In the genomic region with DNA sequence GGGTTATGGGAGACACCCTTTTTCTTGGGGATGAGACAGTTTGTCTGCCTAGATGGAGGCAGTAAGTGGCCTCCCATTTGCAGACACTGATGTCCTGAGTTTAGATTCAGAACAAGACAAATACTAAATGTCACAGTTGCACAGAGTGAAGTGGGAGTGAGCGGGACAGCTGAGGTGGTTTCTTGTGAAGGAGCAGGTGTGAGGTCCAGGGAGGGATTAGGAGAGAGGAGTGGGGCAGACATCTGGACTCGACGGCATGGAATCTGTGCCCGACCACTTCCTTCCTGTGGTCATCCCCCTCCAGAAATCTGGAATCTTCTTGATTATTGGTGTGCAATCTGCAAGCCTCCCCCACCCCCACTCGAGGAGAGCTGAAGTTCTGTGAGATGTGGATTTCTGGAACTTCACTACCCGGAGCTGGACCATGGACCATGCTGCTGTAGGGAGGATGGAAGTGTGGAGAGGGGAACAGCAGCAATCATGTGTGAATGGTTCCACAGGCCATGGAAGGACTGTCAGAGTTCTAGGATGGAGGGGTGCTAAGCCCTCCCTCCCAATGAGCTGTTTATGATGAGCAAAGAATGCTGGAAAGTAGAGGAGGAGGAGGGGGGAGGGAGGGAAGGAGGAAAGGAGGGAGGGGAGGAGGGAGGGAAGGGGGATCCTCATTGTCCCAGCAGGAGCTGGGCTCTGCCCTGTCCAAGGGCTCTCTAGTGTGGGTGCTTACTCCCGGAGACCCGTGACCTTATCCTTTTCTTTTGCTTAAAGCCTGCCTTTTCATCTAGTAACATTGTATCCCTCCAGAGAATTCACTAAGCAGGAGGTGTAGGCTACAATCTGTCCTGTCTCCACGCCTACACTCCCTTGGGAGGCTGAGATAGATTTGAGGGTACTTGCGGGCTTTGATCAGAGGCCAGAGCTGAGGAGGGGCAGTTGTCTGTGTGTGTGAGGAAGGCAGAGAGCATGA, we compare ENCODE assay signal across 8 mouse cellular contexts. TPM values are rescaled to one million over a fixed set of nuclear protein-coding genes. Genes with fewer than 3 reads are reported as not detected.
DNase-seq lines count a peak whose midpoint lies in the region; ATAC-seq and TF ChIP-seq lines count a peak whose summit lies in the region.

No protein-coding gene starts in this region.

- peaks cover 72% of the 10 kb centered on the region for H3K79me2 ChIP-seq in C2C12 (ENCODE audit: control insufficient read depth, insufficient read depth)

- no peak for TF ChIP-seq CTCF in C2C12 (IDR thresholded peaks at IDR 0.05; ENCODE audit: control insufficient read depth, insufficient read depth, insufficient read length)

- 29% methylated on average over 10 of the region's 10 CpGs for WGBS in heart, embryonic 10.5 days
- WGBS in forebrain, embryonic 13.5 days, result 25% methylated on average over 10 of the region's 10 CpGs
- WGBS in midbrain, embryonic 11.5 days, result 22% methylated on average over 10 of the region's 10 CpGs

- H3K4me1 ChIP-seq in heart, embryonic 10.5 days, result peaks cover 54% of the 10 kb centered on the region
- peaks cover 62% of the 10 kb centered on the region for H3K4me1 ChIP-seq in forebrain, embryonic 13.5 days
- peaks cover 30% of the 10 kb centered on the region for H3K4me1 ChIP-seq in midbrain, embryonic 11.5 days (ENCODE audit: control insufficient read depth, insufficient read depth, low read length)

- peak; percentile 26; the same call in 1 of the 2 replicates for ATAC-seq in forebrain, embryonic 13.5 days
- ATAC-seq in midbrain, embryonic 11.5 days (ENCODE audit: low FRiP score), result peak; percentile 70
- no peak for ATAC-seq in frontal cortex, adult (ENCODE audit: low TSS enrichment)

- H3K4me2 ChIP-seq in forebrain, embryonic 13.5 days, result no peak overlapping the region
- H3K4me2 ChIP-seq in midbrain, embryonic 11.5 days, result no peak overlapping the region

- no peaks in the 10 kb centered on the region for H3K36me3 ChIP-seq in heart, embryonic 10.5 days
- peaks cover 7% of the 10 kb centered on the region for H3K36me3 ChIP-seq in C2C12 (ENCODE audit: control insufficient read depth, insufficient read depth)
- no peaks in the 10 kb centered on the region for H3K36me3 ChIP-seq in forebrain, embryonic 13.5 days (ENCODE audit: poor library complexity, severe bottlenecking)
- no peaks in the 10 kb centered on the region for H3K36me3 ChIP-seq in midbrain, embryonic 11.5 days (ENCODE audit: control insufficient read depth, insufficient read depth, low read length)

- H3K79me3 ChIP-seq in C2C12 (ENCODE audit: low read depth), result peaks cover 56% of the 10 kb centered on the region

- H3K27ac ChIP-seq in heart, embryonic 10.5 days, result 0 out of 2 replicates have a peak overlapping the region, but pooled peaks have one; percentile 22
- peak overlapping the region; percentile 31; the same call in 1 of the 2 replicates for H3K27ac ChIP-seq in forebrain, embryonic 13.5 days
- peak overlapping the region; percentile 30 for H3K27ac ChIP-seq in midbrain, embryonic 11.5 days (ENCODE audit: low read depth, low read length)

- H3K9ac ChIP-seq in forebrain, embryonic 13.5 days, result no peak overlapping the region
- H3K9ac ChIP-seq in midbrain, embryonic 11.5 days (ENCODE audit: low read length), result peak overlapping the region; percentile 16; the same call in 1 of the 2 replicates

- H3K27me3 ChIP-seq in heart, embryonic 10.5 days (ENCODE audit: insufficient read depth, poor library complexity, severe bottlenecking), result 0 out of 2 replicates have a peak, but pooled peaks cover 3% of the 10 kb centered on the region
- no peaks in the 10 kb centered on the region for H3K27me3 ChIP-seq in C2C12 (ENCODE audit: control insufficient read depth, insufficient read depth, insufficient read length)
- H3K27me3 ChIP-seq in forebrain, embryonic 13.5 days, result no peaks in the 10 kb centered on the region
- no peaks in the 10 kb centered on the region for H3K27me3 ChIP-seq in midbrain, embryonic 11.5 days (ENCODE audit: control insufficient read depth, insufficient read depth, low read length)

- intact Hi-C loops in heart, postnatal 36 days (cut with DNase I), result loop anchor here (2.0 kb wide), 1 partner anchor 19 kb away; no protein-coding TSS in a partner anchor

- no peaks in the 10 kb centered on the region for H3K9me3 ChIP-seq in heart, embryonic 10.5 days
- H3K9me3 ChIP-seq in forebrain, embryonic 13.5 days (replicated peaks), result no peaks in the 10 kb centered on the region
- H3K9me3 ChIP-seq in midbrain, embryonic 11.5 days (ENCODE audit: control insufficient read depth, low read length), result no peaks in the 10 kb centered on the region

- DNase-seq in heart, embryonic 10.5 days (ENCODE audit: low spot score), result no peak
- DNase-seq in heart, postnatal 36 days, result no peak
- peak; percentile 86 for DNase-seq in midbrain, embryonic 11.5 days (ENCODE audit: low spot score, missing footprints)
- DNase-seq in layer of hippocampus, adult 8-10 months (ENCODE audit: low spot score in 2 of 2), result no peak
- DNase-seq in adrenal gland, postnatal 25 days, result no peak

- no peak overlapping the region for H3K4me3 ChIP-seq in heart, embryonic 10.5 days
- H3K4me3 ChIP-seq in C2C12 (ENCODE audit: insufficient read depth, poor library complexity, severe bottlenecking), result no peak overlapping the region
- no peak overlapping the region for H3K4me3 ChIP-seq in forebrain, embryonic 13.5 days
- H3K4me3 ChIP-seq in midbrain, embryonic 11.5 days (ENCODE audit: low read depth, low read length), result no peak overlapping the region

- peak overlapping the region; percentile 26 for H3ac ChIP-seq in C2C12 (ENCODE audit: control insufficient read depth, insufficient read length, low read depth)

TF ChIP-seq in C2C12, 6 proteins besides CTCF, POLR2A, EP300 and RAD21:
- TF ChIP-seq MYOG (IDR thresholded peaks at IDR 0.05; ENCODE audit: control insufficient read depth, extremely low read depth, insufficient read length) (no peak), USF1 (IDR thresholded peaks at IDR 0.05; ENCODE audit: low read depth) (no peak), CEBPB (IDR thresholded peaks at IDR 0.05; ENCODE audit: low read depth) (peak; percentile 13), MYOD1 (IDR thresholded peaks at IDR 0.05; ENCODE audit: control insufficient read depth, insufficient read length, low read depth) (peak; percentile 99)
TF ChIP-seq in C2C12: peak in this region for 2.

RNA-seq across cellular contexts. Expression of gene Hpcal1, which starts 56.8 kb away (rescaled TPM):
- 18.4 and 25.4 TPM in 2 replicates for polyA plus RNA-seq in heart, embryonic 10.5 days (2016; fragmentation: Nextera tagmentation; extraction: Ambion mirVana)
- total RNA-seq in heart, postnatal 36 days (2021), result 10 to 100 TPM; 18.7 to 24.7 TPM
- polyA plus RNA-seq in C2C12 (2012; fragmentation: generic; extraction: Trizol), result 114 TPM
- polyA plus RNA-seq in forebrain, embryonic 13.5 days (2015; fragmentation: Nextera tagmentation; extraction: Ambion mirVana), result 31.4 and 37.0 TPM in 2 replicates
- polyA plus RNA-seq in midbrain, embryonic 11.5 days (2014; fragmentation: Nextera tagmentation; extraction: Ambion mirVana), result 36.4 and 39.1 TPM in 2 replicates
- 10 to 100 TPM; 61.9 to 68.4 (median 66.1) TPM for total RNA-seq in layer of hippocampus, adult 8-10 months (2022)
- total RNA-seq in adrenal gland, postnatal 25 days (2021), result 14.4 and 17.2 TPM in 2 replicates
